Mouse (Mus musculus) mouse embryonic stem cell (cell line): ENCODE data around the gene Cachd1.

Source experiments
- in situ Hi-C, 2 experiments: fragments of 300-500 bp; cut with MboI; formaldehyde crosslinking; loops; 1 replicate in 1 of 2; 3 replicates in 1 of 2; pipeline ENCODE4 v1.14.3; 2019 to 2020; ENCODE audit warnings: low sequenced_read_pairs in 2 of 2, low pct_unique_long_range_greater_than_20kb in 1 of 2, mixed read lengths in 1 of 2; ENCODE audit not compliant: unreplicated experiment in 1 of 2

Cachd1 gene

DNA sequence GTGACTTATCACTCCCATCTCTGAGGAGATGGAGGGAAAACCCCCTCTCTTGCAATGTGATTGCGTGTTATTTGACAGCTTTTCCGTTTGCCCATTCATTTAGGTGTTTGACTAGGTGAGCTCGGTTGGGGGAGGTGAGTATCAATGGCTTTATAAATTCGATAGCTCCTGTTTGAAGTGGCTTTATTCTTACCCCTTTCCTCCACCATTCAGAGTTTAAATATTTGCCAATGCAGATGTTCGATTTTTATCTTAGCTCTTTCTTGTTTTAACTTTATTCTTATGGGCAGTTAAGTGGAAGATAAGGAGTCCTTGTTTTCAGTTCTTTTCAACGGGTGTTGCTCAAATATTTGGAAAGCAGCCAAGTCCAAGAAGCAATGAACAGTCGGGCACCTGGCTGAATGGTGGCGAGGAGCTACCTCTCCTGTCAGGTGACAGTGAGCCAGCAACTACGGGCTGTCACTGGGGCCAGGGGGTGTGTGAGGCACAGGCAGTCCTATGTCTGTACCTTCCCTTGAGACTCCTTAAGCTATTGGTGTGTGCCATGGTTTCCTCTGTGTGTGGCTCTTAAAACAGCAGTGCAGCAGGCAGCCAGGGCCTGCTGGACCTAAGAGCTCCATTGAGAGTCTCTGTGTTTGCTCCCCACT lies 133.3 kb downstream of the Cachd1 start:
- in situ Hi-C loops, result no loop called here

DNA sequence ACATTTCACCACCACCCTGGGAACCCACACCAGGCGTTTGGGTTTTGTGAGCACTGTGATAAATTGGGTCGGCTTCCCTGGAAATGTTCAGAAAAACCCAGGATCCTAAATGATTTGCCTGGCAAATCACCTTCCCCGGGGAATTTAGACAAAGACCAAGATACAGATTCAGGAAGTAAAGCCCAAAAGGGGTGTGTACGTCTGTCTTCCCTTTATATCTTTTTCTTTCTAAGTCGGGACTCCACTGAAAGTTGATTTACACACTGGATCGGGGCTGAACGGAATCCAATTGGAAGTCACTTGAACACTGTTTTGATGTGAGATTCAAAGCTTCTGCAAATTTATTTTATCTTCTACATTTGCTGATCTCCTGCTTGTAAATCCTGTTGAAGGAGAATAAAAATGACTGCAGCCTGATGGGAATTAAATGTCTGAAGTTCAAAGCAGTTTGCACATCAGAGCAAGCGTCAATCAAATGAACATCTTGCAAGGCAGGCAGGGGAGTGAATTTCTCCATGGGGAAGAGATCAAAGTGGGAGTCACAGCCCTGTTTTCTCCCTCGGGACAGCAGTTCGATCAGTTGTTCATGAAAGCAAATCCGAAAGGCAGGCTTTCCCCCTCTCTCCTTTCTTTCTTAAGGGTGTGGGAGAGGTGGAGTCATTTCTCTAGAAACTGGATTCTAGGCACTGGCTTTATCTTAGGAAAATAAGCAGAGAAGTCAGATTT lies 134.3 kb downstream of the Cachd1 start:
- in situ Hi-C loops, result no loop called here

DNA sequence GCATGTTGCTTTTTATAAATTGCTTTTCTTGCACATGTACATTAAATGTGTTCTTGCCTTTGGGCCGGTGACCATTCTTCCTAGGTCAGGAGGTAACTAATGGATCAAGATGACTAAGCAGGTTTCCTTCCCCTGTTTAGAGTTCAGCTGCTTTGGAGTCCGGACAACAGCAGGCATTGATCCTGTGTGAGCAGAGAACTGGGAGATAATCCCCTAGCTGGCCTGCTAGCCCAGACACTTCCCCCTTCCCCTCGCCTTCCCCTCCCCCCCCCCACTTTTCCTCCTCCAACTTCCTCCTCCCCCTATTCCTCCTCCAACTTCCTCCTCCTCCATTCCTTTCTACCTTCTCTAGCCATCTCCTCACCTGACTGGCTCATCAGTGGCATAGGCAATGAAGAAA lies 135.2 kb downstream of the Cachd1 start:
- in situ Hi-C loops, result no loop called here

DNA sequence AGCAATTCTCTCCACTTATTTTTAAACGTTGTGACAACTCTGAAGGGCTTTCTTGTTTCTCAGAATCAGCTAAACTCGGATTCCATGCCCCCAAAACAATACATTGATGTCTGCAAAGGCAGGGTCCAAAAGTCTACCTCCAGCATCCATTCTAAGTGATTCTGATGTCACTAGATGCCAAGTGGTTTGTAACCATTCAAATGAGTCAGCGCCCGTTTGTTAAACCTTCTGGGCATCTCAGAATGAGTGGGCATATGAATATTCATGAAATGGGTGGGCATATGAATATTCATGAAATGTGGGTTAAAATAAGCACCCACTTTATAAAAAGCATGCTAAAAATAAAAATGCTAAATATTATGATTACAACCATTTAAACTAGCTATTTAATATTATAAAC lies 137.2 kb downstream of the Cachd1 start:
- in situ Hi-C loops, result no loop called here

DNA sequence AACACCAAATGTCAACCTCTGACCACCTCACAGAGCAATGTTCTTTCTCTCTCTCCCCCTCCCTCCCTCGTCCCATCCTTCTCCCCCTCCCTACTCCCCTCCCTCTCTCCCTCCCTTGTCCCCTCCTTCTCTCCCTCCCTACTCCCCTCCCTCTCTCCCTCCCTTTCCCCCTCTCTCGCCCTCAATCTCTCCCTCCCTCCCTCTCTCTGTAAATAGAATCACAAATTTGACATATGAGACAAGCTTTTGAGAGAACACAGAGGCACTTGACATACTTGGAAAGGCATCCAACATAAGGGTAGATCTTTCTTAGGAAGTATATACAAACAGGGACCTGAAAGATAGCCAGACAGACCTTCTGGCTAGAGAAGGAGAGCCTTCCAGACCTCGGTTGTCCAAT lies 138.1 kb downstream of the Cachd1 start:
- in situ Hi-C loops, result no loop called here

DNA sequence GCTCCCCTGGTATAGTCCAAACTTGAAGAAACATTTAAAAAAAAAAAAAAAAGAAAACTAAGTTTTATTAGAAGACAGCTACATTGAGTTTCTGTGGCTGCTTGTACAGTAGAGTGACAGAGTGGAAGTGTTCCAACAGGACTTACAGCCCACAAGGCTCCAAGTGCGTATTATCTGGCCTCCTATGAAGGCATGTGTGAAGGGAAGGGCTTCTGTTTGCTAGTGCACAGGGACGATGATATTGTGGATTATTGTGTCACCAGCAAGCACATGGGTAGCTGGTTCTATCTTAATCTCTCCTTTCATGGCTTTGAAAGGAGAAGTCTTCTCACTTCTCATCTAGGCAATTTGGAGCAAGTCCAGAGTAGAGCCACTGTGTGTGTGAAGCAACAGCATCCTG lies 138.6 kb downstream of the Cachd1 start:
- in situ Hi-C loops, result no loop called here

DNA sequence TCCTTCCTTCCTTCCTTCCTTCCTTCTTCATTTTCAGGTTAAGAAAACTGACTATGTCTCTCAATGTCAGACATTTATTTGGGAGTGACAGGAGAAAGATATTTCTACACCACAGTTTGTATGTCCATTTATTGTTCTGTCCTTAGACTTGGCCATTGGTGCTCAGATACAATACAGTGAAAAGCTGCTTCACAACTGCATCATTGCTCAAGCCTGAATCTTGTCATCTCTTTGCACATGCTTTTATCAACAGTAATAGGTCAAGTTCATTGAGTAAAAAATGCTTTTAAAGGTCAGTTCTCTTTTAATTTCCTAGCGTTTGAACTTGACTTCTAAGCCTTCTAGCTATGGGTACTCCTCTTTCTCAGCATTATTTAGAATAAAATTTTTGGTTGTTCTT lies 141.0 kb downstream of the Cachd1 start:
- in situ Hi-C loops, result no loop called here

DNA sequence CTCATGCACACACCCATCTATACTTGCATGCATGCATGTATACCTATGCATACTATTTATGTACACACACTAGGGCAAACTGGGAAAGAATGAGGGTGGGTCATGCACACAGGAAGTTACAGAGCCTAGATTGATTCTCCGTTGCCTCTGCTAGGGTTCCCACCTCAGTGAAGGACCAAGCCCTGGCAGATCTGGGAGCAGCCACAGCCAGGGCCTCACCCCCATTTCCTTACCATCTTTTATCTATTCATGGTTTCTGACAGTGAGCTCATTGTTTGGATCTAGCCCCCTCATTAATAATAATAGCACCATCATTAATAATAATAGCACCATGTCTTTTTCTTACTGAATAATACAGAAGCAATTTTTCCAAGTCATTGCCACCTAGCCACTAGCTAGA lies 143.9 kb downstream of the Cachd1 start:
- in situ Hi-C loops, result no loop called here

DNA sequence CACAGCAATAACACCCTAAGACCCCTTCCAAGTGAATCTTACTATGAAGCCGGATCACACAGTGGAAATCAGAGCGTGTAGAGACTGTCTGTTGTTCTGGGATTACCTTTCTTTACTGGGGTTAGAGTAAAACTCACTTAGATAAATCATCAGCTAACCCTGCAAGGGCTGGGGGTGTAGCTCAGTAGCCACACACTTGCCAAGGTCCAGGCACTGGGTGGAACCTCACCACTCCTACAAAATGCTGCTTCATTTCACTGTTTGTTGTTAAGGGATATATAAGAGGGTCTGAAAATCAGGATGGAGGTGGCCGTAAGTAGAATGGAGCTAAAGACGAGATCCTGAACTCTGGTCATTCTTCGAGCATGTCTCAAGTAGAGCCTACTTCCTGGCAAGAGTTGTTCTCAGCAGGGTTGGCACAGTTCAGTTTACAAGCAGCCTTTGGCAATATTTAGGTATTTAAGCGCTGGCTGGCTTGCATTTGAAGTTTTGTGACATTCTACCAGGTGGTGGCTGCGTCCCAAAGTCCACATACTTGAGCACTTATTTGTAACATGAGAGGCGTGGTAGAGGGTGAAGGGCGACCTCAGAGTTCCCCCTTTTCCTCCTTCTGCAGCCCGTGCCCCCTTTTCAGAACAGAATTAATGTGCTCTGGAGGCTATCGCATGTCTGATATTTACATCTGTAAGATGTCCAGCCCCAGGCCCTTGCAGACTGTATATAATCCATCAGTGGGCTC lies 146.5 kb downstream of the Cachd1 start:
- in situ Hi-C loops, result no loop called here

DNA sequence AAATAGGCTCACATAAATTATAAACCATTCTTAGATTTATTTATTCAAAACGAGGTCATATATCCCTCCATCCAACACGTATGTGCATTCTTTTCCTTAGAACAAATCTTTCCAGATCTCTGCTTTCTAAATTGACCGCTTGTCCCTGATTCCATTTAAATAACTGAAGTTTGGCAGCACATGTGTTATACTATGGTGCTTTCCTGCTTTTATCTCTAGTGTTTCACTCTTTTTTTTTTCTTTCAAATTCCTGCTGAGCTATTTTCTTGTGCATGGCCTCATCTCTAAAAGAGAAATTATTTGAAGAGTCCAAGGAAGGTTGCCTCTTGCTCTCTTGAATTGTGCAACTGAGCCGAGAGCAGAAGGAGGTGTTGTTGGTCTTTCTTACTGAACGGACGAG lies 147.1 kb downstream of the Cachd1 start:
- in situ Hi-C loops, result no loop called here

DNA sequence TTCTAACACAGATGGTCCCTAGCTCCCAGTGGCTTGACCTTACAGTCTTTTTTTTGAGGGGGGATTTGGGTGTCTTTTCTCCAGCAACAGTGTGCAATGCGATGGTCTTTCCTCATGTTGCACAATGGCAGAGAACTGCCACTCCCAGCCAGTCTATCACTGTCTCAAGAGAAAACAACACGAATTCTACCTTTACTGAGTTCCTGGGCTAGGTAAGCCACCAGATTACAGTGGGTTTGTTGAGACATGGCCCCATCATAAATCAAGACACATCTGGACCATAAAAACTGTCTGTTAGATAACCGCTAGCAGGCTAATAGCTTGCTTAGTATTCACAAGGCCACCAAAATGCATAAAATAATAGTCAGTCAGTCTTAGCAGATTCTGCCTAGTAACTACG lies 147.8 kb downstream of the Cachd1 start:
- in situ Hi-C loops, result no loop called here

DNA sequence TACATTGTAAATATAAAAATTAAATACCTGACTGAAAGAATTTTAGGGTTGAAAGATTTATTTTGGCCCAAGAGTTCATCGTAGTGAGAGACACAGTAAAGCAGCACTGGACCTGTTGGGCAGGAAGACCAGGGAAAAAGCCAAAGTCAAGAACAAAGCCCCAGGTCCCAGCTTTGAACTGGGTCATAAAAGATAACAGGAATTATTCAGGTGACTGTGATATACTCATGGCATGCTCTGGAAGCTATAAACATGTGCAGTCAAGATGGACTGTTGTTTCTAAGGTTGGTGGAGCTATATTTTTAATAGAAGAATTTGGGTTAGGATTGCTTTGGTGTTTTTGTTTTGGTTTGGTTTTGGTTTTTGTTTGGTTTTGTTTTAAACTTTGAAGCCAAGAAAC lies 148.7 kb downstream of the Cachd1 start:
- in situ Hi-C loops, result no loop called here

DNA sequence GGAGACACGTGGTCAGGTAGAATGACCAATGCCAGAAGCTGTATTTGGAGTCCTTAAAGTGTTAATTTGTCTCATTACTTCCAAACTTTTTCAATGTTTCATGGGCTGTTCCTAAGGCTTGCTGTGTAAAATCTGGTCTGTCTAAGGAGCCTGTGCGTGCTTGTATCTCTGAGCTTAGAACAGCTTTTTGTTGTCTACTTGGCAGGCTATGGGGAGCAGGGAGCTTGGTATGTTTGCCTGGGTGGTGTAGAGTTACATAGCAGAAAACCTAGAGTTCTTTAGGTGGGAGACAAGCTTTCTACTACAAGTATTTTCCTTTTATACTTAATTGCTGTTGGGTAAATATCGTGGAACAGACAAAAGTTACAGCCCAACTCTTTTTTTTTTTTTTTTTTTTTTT lies 150.1 kb downstream of the Cachd1 start:
- in situ Hi-C loops, result no loop called here

DNA sequence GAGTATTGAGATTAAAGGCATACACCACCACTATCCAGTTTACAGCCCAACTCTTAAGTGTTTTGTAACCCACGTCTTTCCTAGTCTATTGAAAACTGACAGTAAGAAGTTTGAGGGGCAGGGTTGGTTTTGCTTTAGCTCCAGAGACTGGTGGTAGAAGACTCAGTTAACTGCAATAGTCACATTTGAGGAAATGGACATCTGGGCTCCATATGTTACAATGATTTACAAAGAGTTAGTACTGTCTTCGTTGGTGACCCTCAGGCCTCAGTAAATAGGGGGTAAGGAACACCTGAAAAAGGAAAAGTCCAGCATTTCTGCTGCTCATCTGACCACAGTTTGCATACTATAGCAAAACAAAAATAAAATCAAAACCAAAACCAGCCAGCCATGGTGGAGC lies 150.6 kb downstream of the Cachd1 start:
- in situ Hi-C loops, result no loop called here

DNA sequence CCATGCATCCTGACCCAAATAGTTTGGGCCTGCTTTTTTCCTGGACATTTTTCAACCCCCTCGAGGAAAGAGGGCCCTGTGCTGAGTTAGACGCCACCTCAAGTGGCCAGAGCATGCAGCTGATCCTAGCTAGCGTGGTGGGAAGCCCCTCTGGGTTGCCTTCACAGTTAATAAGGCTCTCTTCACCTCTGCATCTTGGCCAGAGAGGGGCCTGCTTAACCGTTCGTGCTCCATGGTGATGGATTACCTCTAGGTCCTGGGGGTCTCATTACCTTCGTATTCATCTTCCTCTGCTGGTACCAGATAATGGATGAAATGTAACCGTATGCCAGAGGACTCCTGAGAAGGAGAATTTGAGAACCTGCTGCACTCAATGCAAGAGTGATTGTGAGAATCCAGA lies 167.2 kb downstream of the Cachd1 start:
- in situ Hi-C loops, result no loop called here

DNA sequence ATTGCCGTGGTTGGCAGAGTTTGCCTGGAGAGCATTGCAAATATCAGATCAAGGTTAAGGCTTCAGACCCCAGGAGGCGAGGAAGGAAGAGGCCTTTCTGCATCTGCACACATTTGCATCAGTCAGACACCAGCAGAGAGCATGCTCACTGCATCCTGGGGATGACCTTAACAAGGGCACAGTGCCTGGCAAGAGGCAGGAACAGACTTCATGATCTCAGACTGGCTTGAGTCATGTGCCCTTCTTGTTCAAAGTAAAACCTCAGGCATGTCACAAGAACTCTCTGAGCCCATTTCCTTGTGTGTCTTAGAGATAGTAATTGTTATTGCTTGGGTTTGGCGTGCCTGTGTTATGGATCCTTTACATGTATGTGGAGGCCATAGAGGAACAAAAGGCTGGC lies 167.8 kb downstream of the Cachd1 start:
- in situ Hi-C loops, result no loop called here

DNA sequence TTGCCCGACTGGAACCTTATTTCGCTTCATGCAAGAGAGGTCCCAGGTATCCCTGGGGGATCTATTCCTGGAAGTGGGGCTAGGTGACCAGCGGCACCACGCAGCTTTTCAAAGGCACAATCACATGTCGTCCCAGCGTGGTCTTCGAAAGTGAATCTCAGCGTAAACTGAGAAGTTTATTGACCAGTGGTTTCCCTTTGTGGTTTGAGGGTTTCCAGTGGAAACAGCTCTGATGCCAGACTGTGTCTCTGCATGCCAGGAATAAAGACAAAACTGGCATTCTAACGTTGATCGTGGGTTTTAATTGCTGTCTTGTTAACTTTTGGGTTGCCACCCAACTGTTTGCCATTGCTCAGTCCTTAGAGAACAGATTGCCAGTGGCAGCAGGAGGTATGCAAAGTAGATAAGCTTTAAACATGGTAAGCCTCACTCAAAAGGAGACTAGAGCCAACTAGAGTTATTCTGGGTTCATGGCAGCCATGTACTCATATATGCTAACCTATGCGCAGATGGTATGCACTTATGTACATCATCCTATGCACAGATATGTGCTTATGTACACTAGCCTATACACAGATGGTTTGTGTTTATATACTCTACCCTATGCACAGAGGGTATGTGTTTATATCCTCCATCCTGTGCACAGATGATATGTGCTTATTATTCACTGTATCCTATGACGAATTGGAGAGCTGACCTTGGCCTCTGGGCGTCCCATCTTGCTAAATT lies 168.9 kb downstream of the Cachd1 start:
- in situ Hi-C loops, result no loop called here

DNA sequence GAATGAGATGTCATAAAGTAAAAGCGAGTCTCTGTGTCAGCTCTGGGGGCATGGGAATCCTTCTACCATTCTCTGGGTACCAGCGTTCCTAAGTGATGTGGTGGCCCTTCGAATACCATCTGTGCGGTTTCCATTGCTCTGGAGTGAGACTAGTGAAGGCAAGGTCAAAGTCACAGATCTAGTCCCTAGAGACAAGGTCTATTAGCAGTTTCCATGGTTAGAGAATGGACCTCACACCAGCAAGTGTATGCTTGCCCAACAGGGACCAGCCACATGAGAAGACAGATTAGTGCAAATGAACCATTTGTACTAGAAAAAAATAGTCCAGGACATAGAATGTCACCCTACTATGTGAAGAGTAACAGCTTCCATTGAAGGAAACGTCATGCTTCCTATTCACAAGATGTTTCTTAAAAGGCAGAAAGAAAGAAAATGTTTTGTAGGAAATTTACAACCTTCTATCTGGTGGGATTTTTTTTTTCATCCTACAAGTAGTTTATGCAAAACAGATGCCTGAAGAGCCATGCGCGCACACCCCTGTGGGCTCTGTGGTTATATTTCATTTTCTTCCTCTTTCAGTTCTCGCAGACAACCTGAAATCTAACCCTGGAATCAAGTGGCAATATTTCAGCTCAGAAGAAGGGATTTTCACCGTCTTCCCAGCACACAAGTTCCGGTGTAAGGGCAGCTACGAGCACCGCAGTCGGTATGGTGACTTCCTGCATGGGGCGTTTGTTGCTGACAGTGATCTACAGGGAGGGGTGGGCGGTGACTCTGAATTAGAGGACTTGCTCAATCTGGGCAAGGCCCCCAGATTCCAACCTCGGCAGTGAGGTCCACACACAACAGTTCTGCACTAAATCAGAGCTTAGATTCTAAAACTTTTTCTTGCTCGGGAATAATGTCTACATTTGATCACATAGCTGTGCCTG lies 172.3 kb downstream of the Cachd1 start:
- in situ Hi-C loops, result no loop called here
